Mouse (Mus musculus) CH12.LX (cell line): Measurements from ENCODE around the gene Prim1. TPM values are rescaled to one million over a fixed set of nuclear protein-coding genes. Genes with fewer than 3 reads are reported as not detected.

Source experiments
- DNase-seq: peaks from one replicate; pipeline ENCODE4 v3.0.0-alpha.2; 2013; ENCODE audit errors: extremely low read depth
- H3K27ac ChIP-seq: 2 replicates; pipeline ENCODE4 v1.5.1; 2012; ENCODE audit warnings: low read depth, mild to moderate bottlenecking, control low read depth, moderate library complexity; ENCODE audit not compliant: insufficient read depth
- H3K27me3 ChIP-seq: replicated peaks from 2 replicates; pipeline ENCODE3; 2012; ENCODE audit warnings: inconsistent platforms
- H3K36me3 ChIP-seq, 2 experiments: replicated peaks in 1 of 2; 2 replicates each; pipeline versions ENCODE3 to v1.6.1; 2012; ENCODE audit warnings: inconsistent platforms in 1 of 2, low read length in 1 of 2, mild to moderate bottlenecking in 1 of 2, mixed read lengths in 1 of 2, moderate library complexity in 1 of 2; ENCODE audit not compliant: control insufficient read depth in 1 of 2, insufficient read depth in 1 of 2
- H3K4me1 ChIP-seq, 2 experiments: 2 replicates each; pipeline ENCODE4 v1.6.1; 2012; ENCODE audit warnings: inconsistent platforms in 1 of 2, moderate library complexity in 1 of 2; ENCODE audit not compliant: insufficient read depth in 2 of 2, control insufficient read depth in 1 of 2
- H3K4me2 ChIP-seq: 2 replicates; pipeline ENCODE4 v1.6.1; 2012; ENCODE audit warnings: low read depth, mild to moderate bottlenecking, control low read depth; ENCODE audit not compliant: poor library complexity, insufficient read depth, severe bottlenecking
- H3K4me3 ChIP-seq, 3 experiments: fragments of 150-350 bp in 1 of 3; sonication (generic) in 1 of 3; replicated peaks in 1 of 3; 2 replicates each; pipeline versions ENCODE3 to v1.5.1; 2011 to 2012; ENCODE audit warnings: low read depth in 2 of 3, low read length in 2 of 3, mild to moderate bottlenecking in 2 of 3, moderate library complexity in 2 of 3, control low read depth in 1 of 3, improper control_type of control experiment in 1 of 3, inconsistent platforms in 1 of 3, mixed read lengths in 1 of 3; ENCODE audit not compliant: poor library complexity in 1 of 3
- H3K79me2 ChIP-seq: replicated peaks from 2 replicates; pipeline ENCODE4 v1.6.1; 2012; ENCODE audit warnings: mild to moderate bottlenecking, moderate library complexity; ENCODE audit not compliant: control insufficient read depth, poor library complexity, insufficient read depth, severe bottlenecking; ENCODE audit errors: extremely low read depth
- H3K9ac ChIP-seq: 2 replicates; pipeline ENCODE4 v1.6.1; 2012; ENCODE audit warnings: low read depth, mild to moderate bottlenecking, control low read depth, moderate library complexity; ENCODE audit not compliant: insufficient read depth
- H3K9me3 ChIP-seq: replicated peaks from 2 replicates; pipeline ENCODE3; 2012; ENCODE audit warnings: low read length, inconsistent platforms, mixed read lengths
- BHLHE40 ChIP-seq: IDR thresholded peaks from 2 replicates; pipeline ENCODE4 v1.6.1; 2011; ENCODE audit warnings: mild to moderate bottlenecking, low read depth, low read length, improper control_type of control experiment
- ETS1 ChIP-seq: conservative IDR thresholded peaks from 2 replicates; pipeline ENCODE4 v1.6.1; 2012; ENCODE audit warnings: low read depth, mild to moderate bottlenecking, inconsistent platforms, low read length, improper control_type of control experiment, moderate library complexity
- GABPA ChIP-seq: IDR thresholded peaks from 2 replicates; pipeline ENCODE4 v1.6.1; 2012; ENCODE audit warnings: low read depth, low read length, improper control_type of control experiment, inconsistent platforms; ENCODE audit not compliant: insufficient replicate concordance
- IRF4 ChIP-seq: IDR thresholded peaks from 2 replicates; pipeline ENCODE4 v1.6.1; 2014; ENCODE audit warnings: low read depth, mild to moderate bottlenecking, inconsistent platforms, low read length, improper control_type of control experiment
- JUND ChIP-seq: conservative IDR thresholded peaks from 2 replicates; pipeline ENCODE4 v1.6.1; 2011; ENCODE audit warnings: low read depth, low read length, improper control_type of control experiment
- MAZ ChIP-seq: IDR thresholded peaks from 2 replicates; pipeline ENCODE4 v1.6.1; 2012; ENCODE audit warnings: low read depth, mild to moderate bottlenecking, inconsistent platforms, low read length, improper control_type of control experiment, moderate library complexity
- MEF2A ChIP-seq: IDR thresholded peaks from 2 replicates; pipeline ENCODE4 v1.6.1; 2014; ENCODE audit warnings: low read depth, mild to moderate bottlenecking, inconsistent platforms, low read length, improper control_type of control experiment, borderline replicate concordance
- MXI1 ChIP-seq: IDR thresholded peaks from 2 replicates; pipeline ENCODE4 v1.6.1; 2011; ENCODE audit warnings: mild to moderate bottlenecking, low read depth, low read length, improper control_type of control experiment
- NELFE ChIP-seq: IDR thresholded peaks from 2 replicates; pipeline ENCODE4 v1.6.1; 2011; ENCODE audit warnings: low read depth, low read length, improper control_type of control experiment
- NRF1 ChIP-seq: IDR thresholded peaks from 2 replicates; pipeline ENCODE4 v1.6.1; 2014; ENCODE audit warnings: low read depth, mild to moderate bottlenecking, inconsistent platforms, low read length, improper control_type of control experiment, moderate library complexity
- POLR2A ChIP-seq: IDR thresholded peaks from 2 replicates; pipeline ENCODE4 v1.6.1; 2011; ENCODE audit warnings: low read depth, mild to moderate bottlenecking, improper control_type of control experiment, low read length
- POLR2AphosphoS2 ChIP-seq: IDR thresholded peaks from 2 replicates; pipeline ENCODE4 v1.6.1; 2011; ENCODE audit warnings: low read depth, low read length, improper control_type of control experiment
- SMC3 ChIP-seq: IDR thresholded peaks from 2 replicates; pipeline ENCODE4 v1.6.1; 2011; ENCODE audit warnings: low read depth, low read length, improper control_type of control experiment
- ZMIZ1 ChIP-seq: IDR thresholded peaks from 2 replicates; pipeline ENCODE4 v1.6.1; 2012; ENCODE audit warnings: low read depth, mild to moderate bottlenecking, inconsistent platforms, low read length, improper control_type of control experiment
- dilution Hi-C: fragments of 300-500 bp; cut with MboI; formaldehyde crosslinking; loops from 2 replicates; pipeline ENCODE4 v1.14.3; 2020; ENCODE audit warnings: low sequenced_read_pairs; ENCODE audit not compliant: extremely low pct_unique_long_range_greater_than_20kb, extremely low pct_ligation_motif_present
- in situ Hi-C: fragments of 300-500 bp; cut with MboI; formaldehyde crosslinking; loops from 3 replicates; pipeline ENCODE4 v1.14.3; 2019; ENCODE audit warnings: low sequenced_read_pairs, low pct_ligation_motif_present, low pct_unique_long_range_greater_than_20kb, mixed read lengths
- polyA plus RNA-seq: library from polyadenylated mRNA; unstranded; fragments of >175 nt; gene quantifications from 2 replicates; pipeline ENCODE4 v1.2.1, GENCODE M21; 2012; ENCODE audit warnings: low read depth; ENCODE audit not compliant: insufficient read length
- total RNA-seq, 2 experiments: library from RNA; depleted of rRNA; stranded (reverse); fragments of 300-350 nt in 1 of 2; fragments of >200 nt in 1 of 2; gene quantifications; 2 replicates each; pipeline ENCODE4 v1.2.3; 2012 to 2014

Prim1 gene
- total and polyA plus RNA-seq, 3 experiments = 69.5 to 151 (median 102) TPM

DNA sequence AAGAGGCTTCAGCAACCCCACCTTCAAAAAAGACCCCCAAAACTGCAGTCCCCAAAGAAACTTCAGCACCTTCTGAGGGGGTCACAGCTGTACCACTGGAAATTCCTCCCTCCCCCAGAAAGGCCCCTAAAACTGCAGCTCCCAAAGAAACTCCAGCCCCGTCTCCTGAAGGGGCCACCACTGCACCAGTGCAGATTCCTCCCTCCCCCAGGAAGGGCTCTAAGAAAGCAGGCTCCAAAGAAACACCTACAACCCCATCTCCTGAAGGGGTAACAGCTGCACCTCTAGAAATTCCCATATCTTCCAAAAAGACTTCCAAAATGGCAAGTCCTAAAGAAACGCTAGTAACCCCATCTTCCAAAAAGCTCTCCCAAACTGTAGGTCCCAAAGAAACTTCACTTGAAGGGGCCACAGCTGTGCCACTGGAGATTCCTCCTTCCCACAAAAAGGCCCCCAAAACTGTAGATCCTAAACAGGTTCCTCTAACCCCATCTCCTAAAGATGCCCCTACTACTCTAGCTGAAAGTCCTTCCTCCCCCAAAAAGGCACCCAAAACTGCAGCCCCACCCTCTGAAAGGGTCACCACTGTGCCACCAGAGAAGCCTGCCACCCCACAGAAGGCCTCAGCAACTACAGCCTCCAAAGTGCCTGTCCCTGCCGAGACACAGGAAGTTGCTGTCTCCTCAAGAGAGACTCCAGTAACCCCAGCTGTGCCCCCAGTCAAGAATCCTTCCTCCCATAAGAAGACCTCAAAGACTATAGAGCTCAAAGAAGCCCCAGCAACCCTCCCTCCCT is 28.3 kb downstream of the Prim1 start:
- H3K79me2 ChIP-seq = peaks cover 83% of the 10 kb centered on the region
- dilution Hi-C loops (no loop called here), in situ Hi-C loops (no loop called here)
- no peak for DNase-seq
- H3K9me3 ChIP-seq = no peaks in the 10 kb centered on the region
- no peaks in the 10 kb centered on the region for H3K27me3 ChIP-seq
- peaks cover 12 to 57% of the 10 kb centered on the region in 2 experiments for H3K4me1 ChIP-seq
- TF ChIP-seq ETS1 = no peak
- no peak for TF ChIP-seq NELFE
- no peak for TF ChIP-seq MXI1
- no peak for TF ChIP-seq SMC3
- TF ChIP-seq NRF1 = no peak
- TF ChIP-seq POLR2AphosphoS2 = no peak
- H3K9ac ChIP-seq = no peak overlapping the region
- H3K36me3 ChIP-seq = peaks cover 65 to 95% of the 10 kb centered on the region in 2 experiments
- no peak overlapping the region for H3K4me3 ChIP-seq
- H3K4me2 ChIP-seq = no peak overlapping the region
- no peak overlapping the region for H3K27ac ChIP-seq

DNA sequence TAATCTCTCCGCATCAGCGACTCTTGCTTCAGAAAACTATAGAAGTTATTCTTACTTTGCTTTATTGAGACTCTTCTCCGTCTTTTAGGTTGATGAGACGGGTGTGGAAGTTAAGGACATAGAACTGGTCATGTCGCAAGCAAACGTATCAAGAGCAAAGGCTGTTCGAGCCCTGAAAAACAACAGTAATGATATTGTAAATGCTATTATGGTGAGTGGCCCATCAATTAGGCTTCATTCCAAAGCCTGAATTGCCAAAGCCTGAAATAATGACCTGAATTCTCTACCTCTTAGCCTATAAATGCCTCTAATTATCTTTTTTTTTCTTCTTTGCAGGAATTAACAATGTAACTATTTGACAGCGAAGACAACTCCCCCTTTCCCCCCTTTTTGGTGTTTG is 33.2 kb downstream of the Prim1 start:
- TF ChIP-seq BHLHE40 (no peak), IRF4 (no peak), JUND (no peak), MXI1 (no peak), MEF2A (no peak), ETS1 (no peak), POLR2A (no peak)
- dilution Hi-C loops = no loop called here
- Histone ChIP-seq H3K79me2 (peaks cover 34% of the 10 kb centered on the region), H3K27me3 (no peaks in the 10 kb centered on the region), H3K4me3 (no peak overlapping the region), H3K9me3 (no peaks in the 10 kb centered on the region), H3K36me3 (peaks cover 56 to 79% of the 10 kb centered on the region in 2 experiments), H3K9ac (no peak overlapping the region), H3K4me2 (no peak overlapping the region), H3K27ac (no peak overlapping the region), H3K4me1 (peaks cover 0 to 14% of the 10 kb centered on the region in 2 experiments; a peak in 2 of 4 replicates)
- in situ Hi-C loops = no loop called here
- DNase-seq = no peak

DNA sequence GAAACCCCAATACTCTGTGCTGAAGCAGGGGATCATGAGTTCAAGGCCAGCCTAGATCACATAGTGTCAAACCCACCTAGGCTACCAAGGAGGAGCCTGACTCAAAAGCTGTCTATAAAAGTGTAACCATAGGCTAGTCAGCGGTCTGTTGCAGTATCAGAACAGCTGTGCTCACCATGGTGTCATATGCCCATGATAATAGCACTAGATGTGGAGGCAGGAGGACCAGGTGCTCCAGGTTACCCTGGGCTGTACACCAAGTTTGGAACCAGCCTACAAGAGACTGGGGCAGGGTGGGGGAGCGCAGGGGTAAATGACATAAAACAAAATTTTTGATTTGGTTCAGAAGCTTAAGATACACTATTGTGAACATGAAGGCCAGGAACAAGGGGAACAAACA is 34.8 kb downstream of the Prim1 start:
- peaks cover 44 to 63% of the 10 kb centered on the region in 2 experiments for H3K36me3 ChIP-seq
- peaks cover 18% of the 10 kb centered on the region for H3K79me2 ChIP-seq
- DNase-seq = no peak
- no peak overlapping the region for H3K4me3 ChIP-seq
- no peaks in the 10 kb centered on the region for H3K9me3 ChIP-seq
- no peak overlapping the region; the same call in 1 of the 2 replicates for H3K27ac ChIP-seq
- no peak overlapping the region for H3K4me2 ChIP-seq
- TF ChIP-seq POLR2A (peak; percentile 41), GABPA (no peak), MAZ (no peak), ZMIZ1 (no peak)
- dilution Hi-C loops = no loop called here
- H3K9ac ChIP-seq = no peak overlapping the region
- peaks cover 0 to 3% of the 10 kb centered on the region in 2 experiments; a peak in 2 of 4 replicates for H3K4me1 ChIP-seq
- H3K27me3 ChIP-seq = no peaks in the 10 kb centered on the region
- in situ Hi-C loops = no loop called here
